Mouse (Mus musculus) colon, adult 2 months (tissue): ENCODE measurements around the gene Clip4. TPM values are rescaled to one million over a fixed set of nuclear protein-coding genes. Genes with fewer than 3 reads are reported as not detected.

Source experiments
- polyA plus RNA-seq: library from polyadenylated mRNA; depleted of rRNA; stranded (reverse); fragments of >200 nt; gene quantifications from 2 replicates; pipeline ENCODE4 v1.2.3, GENCODE M21; 2012; rRNA removed

Gene Clip4
- polyA plus RNA-seq = 2.7 and 2.8 TPM in 2 replicates

DNA sequence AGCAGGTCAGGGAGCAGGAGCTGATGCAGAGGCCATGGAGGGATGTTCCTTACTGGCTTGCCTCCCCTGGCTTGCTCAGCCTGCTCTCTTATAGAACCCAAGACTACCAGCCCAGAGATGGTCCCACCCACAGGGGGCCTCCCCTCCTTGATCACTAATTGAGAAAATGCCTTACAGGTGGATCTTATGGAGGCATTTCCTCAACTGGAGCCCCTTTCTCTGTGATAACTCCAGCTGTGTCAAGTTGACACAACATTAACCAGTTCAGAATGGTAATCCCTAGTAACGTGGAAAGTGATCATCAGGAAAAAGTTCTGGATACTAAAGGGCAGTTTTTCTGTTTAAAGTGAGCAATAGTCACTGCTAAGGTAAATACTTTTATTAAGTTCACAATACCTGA, at the start of gene Clip4:
Clip4 (plus strand) TSS at position 301 of the 400 bp plus-strand sequence.

DNA sequence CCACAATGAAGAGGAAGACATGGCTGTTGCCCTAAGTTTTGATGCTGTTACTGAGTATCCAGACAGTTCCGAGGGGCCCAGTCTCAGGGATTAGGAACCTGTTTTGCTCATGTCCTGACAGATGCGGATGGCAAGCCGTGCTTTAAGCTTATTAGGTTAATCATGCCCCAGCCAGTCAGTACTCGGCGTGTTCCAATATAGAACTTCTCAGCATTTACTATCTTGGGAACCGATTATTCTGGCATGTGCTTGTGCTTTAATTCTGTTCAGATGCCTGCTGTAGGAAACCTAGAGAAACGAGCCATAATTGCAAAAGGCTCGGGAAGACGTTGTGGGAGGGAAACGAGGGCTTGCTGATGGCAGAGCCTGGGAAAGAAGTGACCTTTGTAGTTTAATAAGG, 15.4 kb upstream of the Clip4 start, which contains the start of gene Pcare:
Pcare (minus strand) TSS at position 64 of the 400 bp plus-strand sequence.

Other genes starting within 250 kb of the Clip4 start
- gene Ndc80, start 241.6 kb upstream of the Clip4 start, polyA plus RNA-seq = 0.07 and 0.31 TPM in 2 replicates
- not detected in 2 replicates for gene Spdya, start 216.4 kb upstream of the Clip4 start, polyA plus RNA-seq
- 3.9 and 6.0 TPM in 2 replicates for gene Wdr43, start 152.6 kb upstream of the Clip4 start, polyA plus RNA-seq
- gene Togaram2, start 95.2 kb upstream of the Clip4 start, polyA plus RNA-seq = 0.24 and 0.36 TPM in 2 replicates
- gene Pcare, start 15.6 kb upstream of the Clip4 start, polyA plus RNA-seq = not detected in 2 replicates